ENCODE assay signal across 17 mouse cellular contexts in genomic region chr7:122909296-122909695, GRCm38 (mm10). TPM values are rescaled to one million over a fixed set of nuclear protein-coding genes. Genes with fewer than 3 reads are reported as not detected.
DNase-seq lines count a peak whose midpoint lies in the region; ATAC-seq and TF ChIP-seq lines count a peak whose summit lies in the region.
"Had no signal": no experiment of that assay in that cellular context is flagged by ENCODE, and none has a peak within 500 bp of the region (broad histone marks: within the 10 kb centered on the region; RNA-seq: fewer than 3 reads in every experiment).

No protein-coding gene starts in this region.

- H3K9ac ChIP-seq in CH12.LX (ENCODE audit: insufficient read depth, low read depth): no peak overlapping the region
- H3K9ac ChIP-seq: forebrain, postnatal 0 days; intestine, embryonic 15.5 days; limb, embryonic 13.5 days; liver, embryonic 15.5 days; neural tube, embryonic 12.5 days had no signal

- H3K4me1 ChIP-seq in CH12.LX (ENCODE audit: control insufficient read depth in 1 of 2, insufficient read depth in 2 of 2): no peaks in the 10 kb centered on the region
- H3K4me1 ChIP-seq: embryonic facial prominence, embryonic 10.5 days; hindbrain, embryonic 10.5 days; intestine, embryonic 15.5 days; limb, embryonic 13.5 days; liver, embryonic 15.5 days; megakaryocyte, embryonic 14.5 days; neural tube, embryonic 12.5 days had no signal

- H3K4me3 ChIP-seq in layer of hippocampus, adult 2 months: no peak overlapping the region
- no peak overlapping the region for H3K4me3 ChIP-seq in CH12.LX (replicated peaks in 1 of 3; ENCODE audit: low read depth in 2 of 3, low read length in 2 of 3, poor library complexity in 1 of 3)
- H3K4me3 ChIP-seq: embryonic facial prominence, embryonic 10.5 days; erythroblast, embryonic 14.5 days; hindbrain, embryonic 10.5 days; intestine, embryonic 15.5 days; limb, embryonic 13.5 days; liver, embryonic 15.5 days; megakaryocyte, embryonic 14.5 days; neural tube, embryonic 12.5 days had no signal

- H3K27me3 ChIP-seq in CH12.LX (replicated peaks): peaks cover 48% of the 10 kb centered on the region
- H3K27me3 ChIP-seq: intestine, embryonic 15.5 days; limb, embryonic 13.5 days; liver, embryonic 15.5 days; neural tube, embryonic 12.5 days had no signal

- no peak overlapping the region for H3K4me2 ChIP-seq in CH12.LX (ENCODE audit: insufficient read depth, low read depth, poor library complexity, severe bottlenecking)
- H3K4me2 ChIP-seq: intestine, embryonic 15.5 days; limb, embryonic 13.5 days; liver, embryonic 15.5 days; neural tube, embryonic 12.5 days had no signal

- no peaks in the 10 kb centered on the region for H3K36me3 ChIP-seq in CH12.LX (replicated peaks in 1 of 2; ENCODE audit: control insufficient read depth in 1 of 2, insufficient read depth in 1 of 2, low read length in 1 of 2)
- H3K36me3 ChIP-seq: embryonic facial prominence, embryonic 10.5 days; G1E; hindbrain, embryonic 10.5 days; intestine, embryonic 15.5 days; limb, embryonic 13.5 days; liver, embryonic 15.5 days; neural tube, embryonic 12.5 days had no signal

- H3K27ac ChIP-seq in layer of hippocampus, adult 2 months: no peak overlapping the region
- H3K27ac ChIP-seq in CH12.LX (ENCODE audit: insufficient read depth, low read depth): no peak overlapping the region
- H3K27ac ChIP-seq: embryonic facial prominence, embryonic 10.5 days; hindbrain, embryonic 10.5 days; intestine, embryonic 15.5 days; limb, embryonic 13.5 days; liver, embryonic 15.5 days; neural tube, embryonic 12.5 days had no signal

- TF ChIP-seq POLR2A in CH12.LX (IDR thresholded peaks at IDR 0.05; ENCODE audit: low read depth, low read length): no peak

- dilution Hi-C loops in CH12.LX (cut with MboI; ENCODE audit: extremely low pct_ligation_motif_present, extremely low pct_unique_long_range_greater_than_20kb, low sequenced_read_pairs): no loop called here

- H3K79me2 ChIP-seq in CH12.LX (replicated peaks; ENCODE audit: control insufficient read depth, extremely low read depth, insufficient read depth, poor library complexity, severe bottlenecking): no peaks in the 10 kb centered on the region

- no peaks in the 10 kb centered on the region for H3K9me3 ChIP-seq in CH12.LX (replicated peaks; ENCODE audit: low read length)
- H3K9me3 ChIP-seq: embryonic facial prominence, embryonic 10.5 days; hindbrain, embryonic 10.5 days; intestine, embryonic 15.5 days; limb, embryonic 13.5 days; liver, embryonic 15.5 days; neural tube, embryonic 12.5 days had no signal

- intact Hi-C loops in left cerebral cortex, postnatal 4 days (cut with DNase I): loop anchor here (5.0 kb wide), 2 partner anchors 237 to 437 kb away; partner anchors contain the start of gene Cacng3

- no peak for ATAC-seq in frontal cortex, adult (ENCODE audit: low TSS enrichment)
- ATAC-seq in erythroid progenitor cell, adult 5-6 weeks (replicated peaks; ENCODE audit: low FRiP score, poor library complexity, severe bottlenecking): no peak
- ATAC-seq: forebrain, postnatal 0 days; intestine, embryonic 15.5 days had no signal

- TF ChIP-seq EP300 in CH12.LX (IDR thresholded peaks at IDR 0.05; ENCODE audit: low read length): no peak

- in situ Hi-C loops in CH12.LX (cut with MboI; ENCODE audit: low pct_ligation_motif_present, low pct_unique_long_range_greater_than_20kb, low sequenced_read_pairs): loop anchor here (25.0 kb wide), 1 partner anchor 722 kb away; the partner anchor contains the start of gene Ern2

- TF ChIP-seq RAD21 in CH12.LX (IDR thresholded peaks at IDR 0.05; ENCODE audit: low read depth, low read length): no peak; the same call in none of the 2 replicates

- peak; percentile 23 to 43 for DNase-seq in frontal cortex, postnatal 36 days (ENCODE audit: low spot score in 2 of 2)
- DNase-seq in layer of hippocampus, adult 2 months (ENCODE audit: low spot score in 2 of 2): peak in 1 of 2 experiments; percentile 52
- no peak for DNase-seq in layer of hippocampus, postnatal 14 days (ENCODE audit: low spot score in 2 of 2)
- DNase-seq in CH12.LX (ENCODE audit: extremely low read depth): no peak
- peak; percentile 8 for DNase-seq in left cerebral cortex, postnatal 4 days
- DNase-seq: forebrain, postnatal 0 days had no signal

- TF ChIP-seq CTCF in layer of hippocampus, adult 2 months (conservative IDR thresholded peaks at IDR 0.05): peak; percentile 73
- no peak for TF ChIP-seq CTCF in CH12.LX (conservative IDR thresholded peaks at IDR 0.05 in 1 of 2, IDR thresholded peaks at IDR 0.05 in 1 of 2; ENCODE audit: low read depth in 2 of 2, low read length in 2 of 2)

TF ChIP-seq in CH12.LX, 34 proteins besides CTCF, POLR2A, EP300 and RAD21:
- TF ChIP-seq TCF12 (IDR thresholded peaks at IDR 0.05; ENCODE audit: low read depth, low read length) (no peak), MAFK (IDR thresholded peaks at IDR 0.05; ENCODE audit: insufficient replicate concordance, low read length) (0 out of 2 replicates have a peak, but pooled peaks have one; percentile 17)

RNA-seq across cellular contexts. Expression of gene Rbbp6, which starts 56.2 kb away (rescaled TPM):
- 10 to 100 TPM; 70.9 to 78.7 TPM for total RNA-seq in layer of hippocampus, adult 2 months (2021)
- 10 to 100 TPM; 57.6 to 70.6 TPM for total RNA-seq in layer of hippocampus, postnatal 14 days (2021)
- 22.9 and 25.0 TPM in 2 replicates for total RNA-seq in CH12.LX (2012; rRNA removed)
- total RNA-seq in CH12.LX (2014; rRNA removed): 14.1 and 17.8 TPM in 2 replicates
- polyA plus RNA-seq in CH12.LX (2012; ENCODE audit: insufficient read length, low read depth): 81.4 and 93.0 TPM in 2 replicates
- total RNA-seq in left cerebral cortex, postnatal 4 days (2021): 10 to 100 TPM; 74.4 to 78.6 TPM
- 77.5 and 99.5 TPM in 2 replicates for total RNA-seq in erythroid progenitor cell, adult 5-6 weeks (2015; ENCODE audit: low replicate concordance)
- total RNA-seq in erythroid progenitor cell, adult 5-6 weeks (2017; ENCODE audit: low replicate concordance): 56.0 and 64.2 TPM in 2 replicates

Comparison
In these comparisons a context has a peak if more than half of its experiments do, and no peak if none do; other contexts are left out.
1. DNase-seq: peak in frontal cortex, postnatal 36 days (2 of 2) and left cerebral cortex, postnatal 4 days (single experiment); none in layer of hippocampus, postnatal 14 days (0 of 2) and CH12.LX (single experiment).